Mouse (Mus musculus) stomach, embryonic 14.5 days (tissue): ENCODE results near the gene Pnpla7. TPM values are rescaled to one million over a fixed set of nuclear protein-coding genes. Genes with fewer than 3 reads are reported as not detected.
"Not testable (repeated sequence)": the region's sequence is repeated elsewhere in the genome, so short reads cannot be mapped to it uniquely, and the experiment has no call there.

Experiments used
- ATAC-seq: fragments of 200-750 bp; cut with Nextera tagmentation; 2 replicates; pipeline ENCODE4 v1.8.0; 2017; ENCODE audit warnings: low read depth, moderate TSS enrichment; ENCODE audit not compliant: insufficient number of reproducible peaks, insufficient read depth, low FRiP score
- H3K27ac ChIP-seq: fragments of 300-500 bp; sonication (generic); 2 replicates; pipeline ENCODE4 v1.5.1; 2014; ENCODE audit warnings: mild to moderate bottlenecking, low read length, moderate library complexity, mixed read lengths
- H3K27me3 ChIP-seq: fragments of 300-500 bp; sonication (generic); 2 replicates; pipeline ENCODE4 v1.6.1; 2014; ENCODE audit warnings: low read length, control low read depth, mixed read lengths; ENCODE audit not compliant: control insufficient read depth, insufficient read depth
- H3K36me3 ChIP-seq: fragments of 300-500 bp; sonication (generic); 2 replicates; pipeline ENCODE4 v1.6.1; 2014; ENCODE audit warnings: mild to moderate bottlenecking, control low read depth, low read length, moderate library complexity, mixed read lengths; ENCODE audit not compliant: control insufficient read depth, insufficient read depth
- H3K4me1 ChIP-seq: fragments of 300-500 bp; sonication (generic); 2 replicates; pipeline ENCODE4 v1.6.1; 2014; ENCODE audit warnings: low read length, control low read depth, mixed read lengths; ENCODE audit not compliant: control insufficient read depth, insufficient read depth
- H3K4me2 ChIP-seq: fragments of 300-500 bp; sonication (generic); replicated peaks from 2 replicates; pipeline ENCODE4 v1.6.1; 2014; ENCODE audit warnings: low read depth, low read length, control low read depth
- H3K4me3 ChIP-seq: fragments of 300-500 bp; sonication (generic); 2 replicates; pipeline ENCODE4 v1.5.1; 2014; ENCODE audit warnings: low read depth, low read length, control low read depth
- H3K9ac ChIP-seq: fragments of 300-500 bp; sonication (generic); replicated peaks from 2 replicates; pipeline ENCODE4 v1.6.1; 2014; ENCODE audit warnings: low read depth, mild to moderate bottlenecking, control low read depth, low read length, moderate library complexity, mixed read lengths
- H3K9me3 ChIP-seq: fragments of 300-500 bp; sonication (generic); 2 replicates; pipeline ENCODE4 v1.6.1; 2016; ENCODE audit warnings: low read depth, low read length, control low read depth; ENCODE audit not compliant: control insufficient read depth
- WGBS: fragments of 180-500 bp; shearing (Covaris S2); extraction: QIAGEN DNeasy Blood & Tissue Kit; methylation state at CpG from one replicate; pipeline ENCODE4 v1.1.7; 2014; 5-methylcytosine and 5-hydroxymethylcytosine counted together
- polyA plus RNA-seq: library from polyadenylated mRNA; unstranded; fragments of >200 nt; fragmentation: Nextera tagmentation; extraction: Ambion mirVana; gene quantifications from 2 replicates; pipeline ENCODE4 v1.2.1, GENCODE M21; 2014

Pnpla7 gene
- polyA plus RNA-seq, 1 experiment from 2014 or later: 5.2 TPM

DNA sequence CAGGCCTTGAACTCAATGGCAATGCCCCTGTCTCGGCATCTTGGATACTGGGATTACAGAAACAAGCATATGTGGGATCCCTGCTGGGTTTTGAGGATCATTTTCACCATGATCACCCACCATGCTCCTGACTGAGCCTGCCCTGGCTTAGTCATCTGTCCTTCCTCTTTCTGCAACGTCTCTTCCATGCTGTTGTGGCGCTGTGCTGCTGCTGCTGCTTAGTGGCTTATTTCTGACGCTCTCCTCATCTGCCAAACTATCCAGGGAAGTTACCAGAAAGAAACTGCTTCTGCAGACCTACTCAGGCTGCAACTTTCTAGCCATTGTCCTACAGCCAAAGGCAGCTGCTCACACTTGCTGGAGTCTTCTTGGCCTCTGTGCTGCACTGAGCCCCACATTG is 5.4 kb upstream of the Pnpla7 start:
- H3K4me3 ChIP-seq: no peak overlapping the region
- H3K9ac ChIP-seq: no peak overlapping the region
- H3K4me2 ChIP-seq: no peak overlapping the region
- H3K36me3 ChIP-seq: peaks cover 37% of the 10 kb centered on the region
- no peaks in the 10 kb centered on the region for H3K9me3 ChIP-seq
- no peak for ATAC-seq
- H3K27ac ChIP-seq: no peak overlapping the region
- H3K4me1 ChIP-seq: 0 out of 2 replicates have a peak, but pooled peaks cover 3% of the 10 kb centered on the region
- WGBS: 83% methylated on average over 4 of the region's 4 CpGs
- no peaks in the 10 kb centered on the region for H3K27me3 ChIP-seq

- WGBS: under 1% methylated on average over 17 of the region's 17 CpGs
Observed at GRCm38 (mm10) chr2:24974452-24974851, 1.4 kb upstream of the Pnpla7 start.

GRCm38 (mm10) chr2:24974906-24975703 is 728 bp upstream of the Pnpla7 start, which contains the start of gene Mrpl41:
Gene Mrpl41, minus strand, starts transcription at chr2:24975098.
- Histone ChIP-seq H3K9ac (peak within 1 kb of the TSS; percentile 62), H3K27me3 (no peaks in the 10 kb centered on the region), H3K27ac (peak within 1 kb of the TSS; percentile 90), H3K4me3 (peak within 1 kb of the TSS; percentile 71), H3K9me3 (no peaks in the 10 kb centered on the region), H3K4me1 (peaks cover 6% of the 10 kb centered on the region; the same call in 1 of the 2 replicates), H3K36me3 (peaks cover 15% of the 10 kb centered on the region; the same call in 1 of the 2 replicates), H3K4me2 (peak within 1 kb of the TSS; percentile 97)
- WGBS: under 1% methylated on average over 64 of the region's 64 CpGs
- ATAC-seq: peak; percentile 99

More at GRCm38 (mm10) chr2:24974452-24974851, 1.4 kb upstream of the Pnpla7 start:
- Histone ChIP-seq H3K9ac (peak overlapping the region; percentile 62), H3K36me3 (peaks cover 20% of the 10 kb centered on the region), H3K4me3 (peak overlapping the region; percentile 71), H3K27ac (peak overlapping the region; percentile 62; the same call in 1 of the 2 replicates), H3K4me2 (peak overlapping the region; percentile 54)
- ATAC-seq, H3K27me3 ChIP-seq, H3K9me3 ChIP-seq, H3K4me1 ChIP-seq: not testable (repeated sequence)

DNA sequence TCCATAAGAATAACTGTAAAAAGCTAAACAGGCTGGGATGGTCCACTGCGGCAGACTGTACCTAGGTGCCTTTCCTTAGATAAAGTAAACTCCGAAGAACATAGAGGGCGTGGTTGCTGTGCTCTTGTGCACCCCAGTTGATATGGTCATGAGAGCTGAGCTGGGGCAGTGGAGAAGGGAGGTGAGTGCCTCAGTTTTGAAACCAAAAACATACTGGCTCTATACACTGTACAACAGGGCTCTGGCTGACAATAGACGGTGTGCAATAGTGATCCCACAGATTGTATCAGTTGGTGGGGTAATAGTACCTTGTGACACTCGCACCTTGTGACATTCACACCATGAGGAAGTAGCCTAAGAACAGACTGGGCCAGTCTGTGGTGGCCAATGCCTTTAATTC is 1.1 kb downstream of the Pnpla7 start:
- Histone ChIP-seq H3K4me2 (no peak overlapping the region), H3K9ac (no peak overlapping the region), H3K27ac (no peak overlapping the region), H3K36me3 (peaks cover 5% of the 10 kb centered on the region; the same call in 1 of the 2 replicates), H3K9me3 (no peaks in the 10 kb centered on the region), H3K4me3 (no peak overlapping the region), H3K27me3 (no peaks in the 10 kb centered on the region), H3K4me1 (peaks cover 6% of the 10 kb centered on the region; the same call in 1 of the 2 replicates)
- no peak for ATAC-seq
- WGBS: 90% methylated on average over 5 of the region's 5 CpGs

DNA sequence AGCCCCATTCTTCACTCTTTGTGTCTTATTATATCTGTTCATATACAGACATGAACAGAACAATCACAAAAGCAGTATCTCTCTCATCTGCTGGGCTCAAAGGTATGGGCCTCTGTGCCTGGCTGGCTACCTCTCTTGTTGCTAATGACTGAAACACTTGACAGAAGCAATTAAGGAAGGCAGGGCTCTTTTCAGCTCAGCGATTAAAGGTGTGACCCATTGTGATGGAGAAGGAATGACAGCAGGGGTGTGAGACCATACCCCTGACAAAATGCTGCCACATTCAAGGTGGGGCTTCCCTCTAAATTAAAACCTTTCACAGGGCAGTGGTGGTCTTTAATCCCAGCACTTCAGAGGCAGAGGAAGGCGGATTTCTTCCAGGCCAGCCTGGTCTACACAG is 11.9 kb downstream of the Pnpla7 start:
- no peaks in the 10 kb centered on the region for H3K27me3 ChIP-seq
- no peak overlapping the region for H3K4me3 ChIP-seq
- H3K4me2 ChIP-seq: no peak overlapping the region
- H3K4me1 ChIP-seq: no peaks in the 10 kb centered on the region
- H3K27ac ChIP-seq: no peak overlapping the region
- 56% methylated on average over 2 of the region's 2 CpGs for WGBS
- no peak for ATAC-seq
- no peaks in the 10 kb centered on the region for H3K9me3 ChIP-seq
- no peak overlapping the region for H3K9ac ChIP-seq
- no peaks in the 10 kb centered on the region for H3K36me3 ChIP-seq

DNA sequence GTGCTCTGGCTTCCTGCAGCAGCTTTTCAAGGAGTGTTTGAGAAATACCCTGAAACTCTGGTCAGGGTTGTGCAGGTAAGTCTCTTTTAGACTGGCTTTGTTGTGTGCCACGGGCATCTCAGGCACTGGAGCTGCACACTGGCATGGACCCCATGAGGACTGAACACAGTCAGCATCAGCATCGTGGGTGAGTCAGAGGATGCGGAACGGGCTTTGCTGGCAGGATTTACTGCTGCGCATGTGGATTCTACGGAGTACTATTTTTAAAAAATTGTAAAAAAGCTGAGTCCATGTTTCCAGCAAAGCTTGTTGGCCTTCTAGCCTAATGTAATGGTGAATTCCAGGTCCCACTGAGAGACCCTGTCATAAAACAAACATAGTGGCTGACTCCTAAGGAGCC is 19.5 kb downstream of the Pnpla7 start:
- H3K36me3 ChIP-seq: no peaks in the 10 kb centered on the region
- no peak overlapping the region for H3K9ac ChIP-seq
- H3K4me1 ChIP-seq: no peaks in the 10 kb centered on the region
- 95% methylated on average over 6 of the region's 6 CpGs for WGBS
- no peak overlapping the region for H3K27ac ChIP-seq
- no peaks in the 10 kb centered on the region for H3K27me3 ChIP-seq
- H3K4me3 ChIP-seq: no peak overlapping the region
- H3K4me2 ChIP-seq: no peak overlapping the region
- no peaks in the 10 kb centered on the region for H3K9me3 ChIP-seq
- no peak for ATAC-seq

GRCm38 (mm10) chr2:24996471-24996870 is 20.6 kb downstream of the Pnpla7 start:
- ATAC-seq: no peak
- H3K4me2 ChIP-seq: no peak overlapping the region
- H3K9me3 ChIP-seq: no peaks in the 10 kb centered on the region
- 87% methylated on average over 2 of the region's 2 CpGs for WGBS
- H3K36me3 ChIP-seq: no peaks in the 10 kb centered on the region
- H3K9ac ChIP-seq: no peak overlapping the region
- H3K27ac ChIP-seq: no peak overlapping the region
- no peaks in the 10 kb centered on the region for H3K4me1 ChIP-seq
- no peaks in the 10 kb centered on the region for H3K27me3 ChIP-seq
- H3K4me3 ChIP-seq: no peak overlapping the region

DNA sequence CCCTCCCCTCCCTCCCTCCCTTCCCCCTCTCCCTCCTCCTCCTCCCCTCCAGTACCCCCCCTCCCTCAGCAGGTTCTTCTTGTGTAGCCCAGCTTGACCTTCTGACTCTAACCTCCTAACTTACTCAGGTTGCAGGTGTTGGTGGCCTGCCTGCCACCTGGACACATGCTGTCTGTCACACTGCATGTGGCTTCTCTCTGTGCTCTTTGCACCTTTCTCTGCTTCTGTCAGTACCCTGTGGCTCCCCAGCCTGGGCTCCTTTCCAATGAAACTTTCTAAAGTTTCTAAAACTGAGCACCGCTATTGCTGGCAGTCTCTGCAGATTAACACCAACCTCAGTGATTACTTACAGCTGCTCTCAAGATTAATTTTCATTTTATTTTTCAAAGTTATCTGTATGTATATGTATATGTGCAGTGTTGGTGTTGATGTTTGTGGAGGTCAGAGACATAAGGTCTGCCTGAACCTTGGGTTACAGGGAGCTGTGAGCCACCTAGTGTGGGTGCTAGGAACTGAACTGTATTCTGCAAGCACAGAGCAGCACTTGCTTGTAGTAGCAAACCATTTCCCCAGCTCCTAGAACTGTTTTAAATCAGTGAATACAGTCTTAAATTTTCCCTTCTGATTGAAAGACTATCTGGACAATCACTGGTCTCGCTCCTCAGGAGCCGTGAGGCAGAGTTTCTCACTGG is 24.9 kb downstream of the Pnpla7 start:
- Histone ChIP-seq H3K9me3 (no peaks in the 10 kb centered on the region), H3K36me3 (no peaks in the 10 kb centered on the region), H3K4me1 (no peaks in the 10 kb centered on the region), H3K4me2 (no peak overlapping the region), H3K27me3 (no peaks in the 10 kb centered on the region), H3K27ac (no peak overlapping the region), H3K9ac (no peak overlapping the region), H3K4me3 (no peak overlapping the region)
- ATAC-seq: no peak
- 67% methylated on average over 3 of the region's 3 CpGs for WGBS
